Mouse (Mus musculus): ENCODE results near the gene Sel1l3. TPM values are rescaled to one million over a fixed set of nuclear protein-coding genes. Genes with fewer than 3 reads are reported as not detected.

The Sel1l3 gene
- polyA plus RNA-seq, 1 experiment = 2.4 TPM

DNA sequence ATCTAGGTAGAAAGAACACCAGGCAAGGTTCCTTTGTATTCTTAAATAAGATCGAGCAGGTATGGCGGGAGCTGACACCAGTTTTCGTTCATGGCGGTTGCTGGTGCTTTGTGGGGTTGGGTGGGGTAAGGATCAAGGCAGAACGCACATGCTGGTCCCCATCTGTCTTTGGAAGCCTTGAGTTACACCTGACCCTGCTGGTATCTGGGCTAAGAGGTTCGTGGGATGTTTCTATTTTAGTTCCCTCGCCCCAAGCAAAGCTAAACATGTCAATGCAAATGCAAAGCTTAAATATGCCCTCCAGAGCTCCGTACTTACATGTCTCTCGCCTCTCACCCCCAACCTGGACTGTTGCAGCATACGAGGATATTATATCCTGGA lies 41.5 kb downstream of the Sel1l3 start:
- H3K27ac ChIP-seq (ENCODE audit: control insufficient read depth, insufficient read depth, low read length) = no peak overlapping the region

DNA sequence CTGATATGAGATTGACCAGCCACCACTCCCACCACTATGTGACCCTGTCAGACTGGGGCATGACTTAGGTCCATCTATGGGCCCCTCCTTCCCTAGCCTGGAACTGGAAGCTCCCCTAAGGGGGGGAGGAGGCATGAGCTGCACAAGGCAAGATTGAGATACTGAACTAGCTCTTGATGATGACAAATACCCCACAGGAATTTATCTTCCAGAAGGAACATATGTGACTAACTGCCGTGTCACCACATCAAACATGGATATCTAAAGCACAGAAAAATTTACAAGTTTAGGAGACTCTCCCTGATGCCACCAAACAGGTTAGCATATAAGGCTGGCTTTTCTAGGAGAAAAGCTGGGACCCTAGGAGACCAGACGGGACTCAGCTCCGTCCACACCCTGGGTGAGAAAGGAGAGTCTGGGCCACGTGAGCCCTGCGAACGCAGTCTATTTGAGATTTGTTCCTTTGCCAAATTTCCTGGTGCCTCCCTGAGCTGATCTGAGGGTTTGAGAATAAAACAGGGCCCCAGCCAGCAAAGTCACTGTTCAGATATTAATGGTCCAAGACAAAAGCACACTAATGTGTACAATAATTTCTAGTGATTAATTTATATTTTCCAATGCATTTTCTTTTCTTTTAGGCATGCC lies 42.0 kb downstream of the Sel1l3 start:
- no peak overlapping the region for H3K4me3 ChIP-seq (ENCODE audit: control insufficient read depth, insufficient read depth, low read length)
- H3K4me1 ChIP-seq (replicated peaks; ENCODE audit: control insufficient read depth, insufficient read depth, low read length) = no peaks in the 10 kb centered on the region
- 91% methylated on average over 6 of the region's 6 CpGs for WGBS
- no peak for DNase-seq
- H3K36me3 ChIP-seq (ENCODE audit: control insufficient read depth, insufficient read depth, low read length) = no peaks in the 10 kb centered on the region
- H3K27me3 ChIP-seq (ENCODE audit: control insufficient read depth, insufficient read depth, low read length) = no peaks in the 10 kb centered on the region
- no peak overlapping the region for H3K27ac ChIP-seq (ENCODE audit: control insufficient read depth, insufficient read depth, low read length)
- TF ChIP-seq CTCF (IDR thresholded peaks at IDR 0.05; ENCODE audit: borderline replicate concordance, control insufficient read depth, extremely low read depth, insufficient read depth, low read length, poor library complexity) (no peak), POLR2A (IDR thresholded peaks at IDR 0.05; ENCODE audit: control insufficient read depth, extremely low read depth, insufficient read depth, low read length, poor library complexity) (no peak)

More for the DNA sequence above, 41.5 kb downstream of the Sel1l3 start:
- H3K27me3 ChIP-seq (ENCODE audit: control insufficient read depth, insufficient read depth, low read length) = no peaks in the 10 kb centered on the region
- H3K4me3 ChIP-seq (ENCODE audit: control insufficient read depth, insufficient read depth, low read length) = no peak overlapping the region
- WGBS = 88% methylated on average over 10 of the region's 10 CpGs
- DNase-seq = no peak
- no peaks in the 10 kb centered on the region for H3K36me3 ChIP-seq (ENCODE audit: control insufficient read depth, insufficient read depth, low read length)
- TF ChIP-seq POLR2A (IDR thresholded peaks at IDR 0.05; ENCODE audit: control insufficient read depth, extremely low read depth, insufficient read depth, low read length, poor library complexity) = no peak
- no peak for TF ChIP-seq CTCF (IDR thresholded peaks at IDR 0.05; ENCODE audit: borderline replicate concordance, control insufficient read depth, extremely low read depth, insufficient read depth, low read length, poor library complexity)
- no peaks in the 10 kb centered on the region for H3K4me1 ChIP-seq (replicated peaks; ENCODE audit: control insufficient read depth, insufficient read depth, low read length)

DNA sequence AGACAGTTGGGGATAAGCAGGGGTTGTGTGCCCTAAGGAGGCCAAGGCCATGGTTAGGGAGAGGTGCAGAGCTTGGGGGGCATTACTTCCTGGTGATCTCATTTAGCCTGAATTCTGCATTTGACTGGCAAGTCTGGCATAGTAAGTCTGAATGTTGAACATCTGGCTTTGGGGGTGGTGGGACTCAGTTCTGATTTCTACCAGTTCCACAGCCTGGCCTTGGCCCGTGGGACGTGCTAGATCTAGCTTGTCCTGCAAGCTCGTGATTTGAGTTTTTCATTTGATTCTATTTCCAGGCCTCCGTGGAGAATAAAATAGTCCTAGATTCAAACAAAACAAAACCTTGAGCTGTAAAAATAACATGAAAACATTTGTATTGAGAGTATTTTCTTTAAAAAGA lies 46.2 kb downstream of the Sel1l3 start:
- H3K4me1 ChIP-seq (replicated peaks; ENCODE audit: control insufficient read depth, insufficient read depth, low read length) = no peaks in the 10 kb centered on the region
- no peaks in the 10 kb centered on the region for H3K36me3 ChIP-seq (ENCODE audit: control insufficient read depth, insufficient read depth, low read length)
- DNase-seq = no peak
- 95% methylated on average over 4 of the region's 4 CpGs for WGBS
- no peak overlapping the region for H3K4me3 ChIP-seq (ENCODE audit: control insufficient read depth, insufficient read depth, low read length)
- TF ChIP-seq CTCF (IDR thresholded peaks at IDR 0.05; ENCODE audit: borderline replicate concordance, control insufficient read depth, extremely low read depth, insufficient read depth, low read length, poor library complexity) (no peak), POLR2A (IDR thresholded peaks at IDR 0.05; ENCODE audit: control insufficient read depth, extremely low read depth, insufficient read depth, low read length, poor library complexity) (no peak)
- no peaks in the 10 kb centered on the region for H3K27me3 ChIP-seq (ENCODE audit: control insufficient read depth, insufficient read depth, low read length)
- H3K27ac ChIP-seq (ENCODE audit: control insufficient read depth, insufficient read depth, low read length) = no peak overlapping the region

DNA sequence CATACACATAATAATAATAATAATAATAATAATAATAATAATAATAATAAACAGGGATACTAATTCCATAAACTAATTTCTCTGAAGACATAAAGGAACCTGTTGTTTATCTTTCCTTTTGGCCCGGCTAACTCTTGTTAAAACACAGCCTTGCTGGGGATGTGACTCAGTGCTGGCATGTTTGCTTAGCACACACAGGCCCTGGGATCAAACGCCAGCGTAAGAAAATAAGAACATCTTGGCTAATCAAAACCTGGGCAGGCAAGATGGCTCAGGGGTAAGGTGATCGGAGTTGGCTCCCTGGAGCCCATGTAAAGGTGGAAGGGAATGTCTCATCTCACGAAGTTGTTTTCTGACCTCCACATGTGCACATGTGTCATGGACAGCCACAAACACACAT lies 48.1 kb downstream of the Sel1l3 start:
- TF ChIP-seq CTCF (IDR thresholded peaks at IDR 0.05; ENCODE audit: borderline replicate concordance, control insufficient read depth, extremely low read depth, insufficient read depth, low read length, poor library complexity) = no peak
- TF ChIP-seq POLR2A (IDR thresholded peaks at IDR 0.05; ENCODE audit: control insufficient read depth, extremely low read depth, insufficient read depth, low read length, poor library complexity) = no peak
- no peak overlapping the region for H3K27ac ChIP-seq (ENCODE audit: control insufficient read depth, insufficient read depth, low read length)
- 95% methylated on average over 5 of the region's 5 CpGs for WGBS
- H3K27me3 ChIP-seq (ENCODE audit: control insufficient read depth, insufficient read depth, low read length) = no peaks in the 10 kb centered on the region
- no peaks in the 10 kb centered on the region for H3K4me1 ChIP-seq (replicated peaks; ENCODE audit: control insufficient read depth, insufficient read depth, low read length)
- H3K4me3 ChIP-seq (ENCODE audit: control insufficient read depth, insufficient read depth, low read length) = no peak overlapping the region
- no peak for DNase-seq
- H3K36me3 ChIP-seq (ENCODE audit: control insufficient read depth, insufficient read depth, low read length) = no peaks in the 10 kb centered on the region

DNA sequence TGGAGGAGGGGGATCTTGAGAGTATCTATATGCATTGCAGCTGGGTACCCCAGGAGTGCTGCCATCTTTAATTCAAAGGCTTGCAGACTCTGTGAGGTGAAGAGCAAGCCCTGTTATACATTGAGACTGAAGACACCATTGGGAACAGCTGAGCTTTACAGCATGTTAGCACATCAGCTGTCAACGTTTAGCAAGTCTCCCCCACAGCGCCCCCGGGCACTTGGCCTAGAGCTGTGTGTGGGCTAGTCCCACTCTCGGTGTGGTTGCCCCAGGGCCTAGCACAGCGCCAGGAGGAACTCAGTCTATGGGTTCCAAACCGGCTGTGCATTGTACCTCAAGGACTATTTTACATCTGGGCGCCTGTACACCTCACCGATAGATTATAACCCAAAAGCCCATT lies 51.3 kb downstream of the Sel1l3 start:
- Histone ChIP-seq H3K27ac (ENCODE audit: control insufficient read depth, insufficient read depth, low read length) (no peak overlapping the region), H3K36me3 (ENCODE audit: control insufficient read depth, insufficient read depth, low read length) (no peaks in the 10 kb centered on the region), H3K27me3 (ENCODE audit: control insufficient read depth, insufficient read depth, low read length) (no peaks in the 10 kb centered on the region), H3K4me1 (replicated peaks; ENCODE audit: control insufficient read depth, insufficient read depth, low read length) (no peaks in the 10 kb centered on the region), H3K4me3 (ENCODE audit: control insufficient read depth, insufficient read depth, low read length) (no peak overlapping the region)
- WGBS = 95% methylated on average over 8 of the region's 8 CpGs
- no peak for TF ChIP-seq CTCF (IDR thresholded peaks at IDR 0.05; ENCODE audit: borderline replicate concordance, control insufficient read depth, extremely low read depth, insufficient read depth, low read length, poor library complexity)
- TF ChIP-seq POLR2A (IDR thresholded peaks at IDR 0.05; ENCODE audit: control insufficient read depth, extremely low read depth, insufficient read depth, low read length, poor library complexity) = no peak
- no peak for DNase-seq

DNA sequence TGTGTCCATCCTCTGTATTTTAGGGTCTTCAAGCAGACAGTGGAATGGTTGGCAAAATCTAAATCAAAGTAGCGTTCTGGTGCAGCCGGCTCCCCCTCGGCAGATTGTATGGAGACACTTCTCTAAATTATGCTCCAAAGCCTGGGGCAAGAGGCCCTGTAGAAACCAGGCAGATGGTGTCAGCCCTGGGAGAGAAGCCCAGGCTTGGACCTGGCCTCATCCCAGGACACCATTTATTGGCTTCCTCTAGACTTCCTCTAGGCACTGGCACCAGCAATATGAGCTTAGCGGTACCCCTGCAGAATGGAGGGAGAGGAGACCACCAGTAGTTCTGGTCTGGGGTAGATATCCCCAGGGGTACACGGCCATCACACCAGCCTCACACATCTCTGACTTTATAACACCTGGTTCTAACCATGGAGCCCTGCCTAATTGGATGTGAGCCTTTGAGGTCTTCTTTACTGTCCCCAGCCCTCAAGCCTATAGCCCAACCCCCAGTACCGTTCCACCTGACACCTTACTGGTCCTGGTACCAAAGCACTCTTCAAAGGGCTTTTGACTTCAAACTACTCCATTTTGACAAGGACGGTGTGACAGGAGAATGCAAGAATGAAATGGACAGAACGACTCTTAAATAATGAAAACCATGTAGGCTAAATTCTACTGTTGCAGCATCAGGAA lies 52.1 kb downstream of the Sel1l3 start:
- no peaks in the 10 kb centered on the region for H3K27me3 ChIP-seq (ENCODE audit: control insufficient read depth, insufficient read depth, low read length)
- WGBS = 94% methylated on average over 8 of the region's 8 CpGs
- TF ChIP-seq POLR2A (IDR thresholded peaks at IDR 0.05; ENCODE audit: control insufficient read depth, extremely low read depth, insufficient read depth, low read length, poor library complexity) (no peak), CTCF (IDR thresholded peaks at IDR 0.05; ENCODE audit: borderline replicate concordance, control insufficient read depth, extremely low read depth, insufficient read depth, low read length, poor library complexity) (no peak)
- H3K27ac ChIP-seq (ENCODE audit: control insufficient read depth, insufficient read depth, low read length) = no peak overlapping the region
- no peak for DNase-seq
- H3K4me3 ChIP-seq (ENCODE audit: control insufficient read depth, insufficient read depth, low read length) = no peak overlapping the region
- no peaks in the 10 kb centered on the region for H3K4me1 ChIP-seq (replicated peaks; ENCODE audit: control insufficient read depth, insufficient read depth, low read length)
- H3K36me3 ChIP-seq (ENCODE audit: control insufficient read depth, insufficient read depth, low read length) = no peaks in the 10 kb centered on the region

Data from thymus, adult 2 months (tissue).